Mouse (Mus musculus): ENCODE data around the gene Hoxb3.

DNA sequence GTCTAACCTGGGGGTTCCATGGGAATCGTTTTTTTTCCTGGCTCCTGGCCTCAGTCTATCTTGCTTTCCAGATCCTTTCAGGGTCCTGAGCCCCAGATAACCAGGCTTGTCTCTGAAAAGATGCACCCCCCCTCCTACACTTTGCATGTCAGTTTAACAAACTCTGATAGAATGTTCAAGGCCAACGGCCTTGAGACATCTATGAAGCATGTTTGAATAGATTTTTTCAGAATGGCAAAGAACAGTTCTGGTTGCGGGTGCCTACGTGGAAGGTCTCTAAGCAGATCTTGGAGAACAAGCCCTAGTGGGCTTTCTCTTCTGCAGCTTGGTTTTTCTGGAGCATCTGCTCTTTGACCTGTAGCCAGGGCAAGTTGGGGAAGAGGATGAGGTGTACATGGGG, 14.4 kb upstream of the Hoxb3 start:
- no peak for TF ChIP-seq GATA1 (IDR thresholded peaks at IDR 0.05; ENCODE audit: low read depth, low read length)
- TF ChIP-seq EP300 (IDR thresholded peaks at IDR 0.05; ENCODE audit: low read depth in 1 of 2, low read length in 2 of 2) = no peak
- no peak for TF ChIP-seq ETS1 (IDR thresholded peaks at IDR 0.05; ENCODE audit: low read depth, low read length)
- TF ChIP-seq CHD2 (IDR thresholded peaks at IDR 0.05; ENCODE audit: low read length) = no peak
